Mouse (Mus musculus): ENCODE measurements around the gene Folr2.

- TF ChIP-seq POLR2A (IDR thresholded peaks at IDR 0.05; ENCODE audit: control insufficient read depth, extremely low read depth, insufficient read depth, low read length, poor library complexity) (no peak), CTCF (IDR thresholded peaks at IDR 0.05; ENCODE audit: borderline replicate concordance, control insufficient read depth, extremely low read depth, insufficient read depth, low read length, poor library complexity) (no peak)
These were observed 27.2 kb upstream of the Folr2 start for GRCm38 (mm10) chr7:101884160-101884559.
